Mouse (Mus musculus) stomach, postnatal 0 days (tissue): ENCODE data around the gene Wdr47.

Experiments
- CTCF ChIP-seq: IDR thresholded peaks from 2 replicates; pipeline ENCODE4 v1.5.1; 2016; ENCODE audit warnings: antibody characterized with exemption, low read depth, mild to moderate bottlenecking, moderate library complexity
- EP300 ChIP-seq: optimal IDR thresholded peaks from 2 replicates; pipeline ENCODE3; 2016; ENCODE audit warnings: antibody characterized with exemption

DNA sequence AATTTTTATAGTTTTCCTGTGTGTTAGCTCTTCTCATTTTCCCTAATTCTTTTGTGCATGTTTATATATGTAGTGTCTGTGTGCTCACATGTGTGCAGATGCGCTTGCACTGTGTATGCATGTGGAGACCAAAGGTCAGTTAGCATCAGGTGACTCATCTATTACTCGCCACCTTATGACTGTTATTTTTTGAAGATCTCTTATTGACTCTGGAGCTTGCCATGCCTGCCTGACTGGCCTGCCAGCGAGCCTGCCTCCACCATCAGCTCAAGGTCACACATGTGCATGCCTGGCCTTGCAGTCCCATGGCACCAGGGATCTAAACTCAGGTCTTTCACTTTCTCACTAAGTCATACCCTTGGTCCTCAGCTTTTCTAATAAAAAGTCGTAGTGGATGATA lies 49.9 kb downstream of the Wdr47 start:
- TF ChIP-seq CTCF (no peak), EP300 (no peak)
